Mouse (Mus musculus): ENCODE measurements around the gene Myo16.
A peak's percentile ranks its signal among the peaks of the same experiment; 100 is the strongest.

The Myo16 gene

GRCm38 (mm10) chr8:10175976-10176375 is 22.3 kb downstream of the Myo16 start:
- no peak for DNase-seq (ENCODE audit: low read depth, low spot score)

DNA sequence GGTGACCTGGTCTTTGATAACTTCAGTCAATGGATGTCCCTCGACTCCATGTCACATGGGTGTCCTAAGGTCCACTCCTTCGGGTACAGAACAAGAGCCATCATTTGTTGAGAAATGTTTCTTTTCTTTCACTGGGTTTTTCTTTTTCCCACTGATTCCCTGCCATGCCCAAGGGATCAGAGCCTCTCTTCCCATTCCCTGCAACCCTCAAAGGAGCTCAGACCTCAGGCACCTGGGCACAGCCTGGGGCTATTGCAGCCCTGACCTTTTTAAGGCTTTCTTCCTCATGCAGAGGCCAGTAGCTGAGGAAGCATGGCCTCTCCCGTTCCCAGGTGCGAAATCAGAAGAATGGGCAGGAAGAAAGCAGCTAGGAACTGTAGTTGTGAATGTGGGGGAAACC is 23.4 kb downstream of the Myo16 start:
- no peak for DNase-seq (ENCODE audit: low read depth, low spot score)

- DNase-seq (ENCODE audit: low read depth, low spot score) = no peak
These were observed 25.3 kb downstream of the Myo16 start for GRCm38 (mm10) chr8:10178986-10179385.

GRCm38 (mm10) chr8:10190607-10191006 is 36.9 kb downstream of the Myo16 start:
- no peak for DNase-seq (ENCODE audit: low read depth, low spot score)

GRCm38 (mm10) chr8:10198164-10198563 is 44.5 kb downstream of the Myo16 start:
- DNase-seq (ENCODE audit: low read depth, low spot score) = no peak

GRCm38 (mm10) chr8:10199301-10199700 is 45.6 kb downstream of the Myo16 start:
- DNase-seq (ENCODE audit: low read depth, low spot score) = no peak

DNA sequence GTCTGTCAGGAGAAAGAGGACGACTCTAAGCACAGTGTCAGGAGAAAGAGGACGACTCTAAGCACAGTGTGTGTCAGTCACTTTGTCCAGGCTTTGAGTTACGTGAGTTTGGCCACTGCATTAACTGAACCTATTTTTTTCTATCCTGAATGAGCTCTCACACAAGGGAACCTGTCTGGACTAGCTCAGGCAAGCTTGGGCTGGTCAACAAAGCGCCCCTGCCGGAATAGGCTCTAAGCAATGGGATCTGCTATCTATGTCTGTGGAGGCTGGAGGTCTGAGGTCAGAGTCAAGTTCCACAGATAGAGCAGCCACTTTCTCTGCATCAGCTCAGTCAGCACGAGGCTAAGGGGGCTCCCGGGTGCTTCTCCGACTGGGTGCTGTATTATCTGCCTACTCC is 46.3 kb downstream of the Myo16 start:
- DNase-seq (ENCODE audit: low read depth, low spot score) = no peak

DNA sequence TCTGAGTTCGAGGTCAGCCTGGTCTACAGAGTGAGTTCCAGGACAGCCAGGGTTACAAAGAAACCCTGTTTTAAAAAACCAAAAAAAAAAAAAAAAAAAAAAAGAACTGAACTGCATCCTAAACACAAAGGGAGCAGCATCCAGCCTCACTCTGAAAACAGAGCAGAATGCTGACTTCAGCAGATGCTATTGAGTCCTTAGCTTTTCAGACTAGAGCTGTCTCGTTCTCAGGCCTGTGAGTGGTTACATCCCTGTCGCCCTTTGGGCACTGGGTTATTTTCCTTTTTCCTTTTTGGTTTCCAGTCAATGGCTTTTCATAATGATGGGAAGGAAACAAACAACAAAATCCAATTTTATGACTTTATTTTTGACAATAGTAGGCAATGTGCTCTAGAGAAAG is 61.3 kb downstream of the Myo16 start:
- no peak for DNase-seq (ENCODE audit: low read depth, low spot score)

GRCm38 (mm10) chr8:10219761-10220276 is 66.1 kb downstream of the Myo16 start:
- DNase-seq (ENCODE audit: low read depth, low spot score) = no peak

DNA sequence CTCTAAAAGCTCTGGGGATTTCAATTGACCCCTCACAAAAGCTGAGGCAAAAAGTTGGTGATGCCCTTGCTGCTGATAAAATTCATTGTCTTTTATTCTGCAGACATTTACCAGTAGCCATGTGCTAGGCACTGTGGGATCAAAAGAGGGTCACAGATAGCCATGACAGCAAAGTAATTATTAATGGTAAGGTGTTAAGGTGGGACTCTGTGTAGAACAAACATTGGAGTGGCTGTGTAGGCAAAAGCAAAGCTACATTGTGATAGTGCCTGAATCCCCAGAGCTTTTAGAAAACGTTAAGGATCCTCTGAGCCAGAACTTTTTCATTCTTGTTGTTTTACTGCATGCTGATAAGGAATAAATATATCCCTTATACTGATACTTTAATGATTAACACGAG is 69.1 kb downstream of the Myo16 start:
- DNase-seq (ENCODE audit: low read depth, low spot score) = no peak

- DNase-seq (ENCODE audit: low read depth, low spot score) = no peak
These were observed 70.0 kb downstream of the Myo16 start for GRCm38 (mm10) chr8:10223528-10224194.

- no peak for DNase-seq (ENCODE audit: low read depth, low spot score)
These were observed 70.7 kb downstream of the Myo16 start for GRCm38 (mm10) chr8:10224305-10224971.

DNA sequence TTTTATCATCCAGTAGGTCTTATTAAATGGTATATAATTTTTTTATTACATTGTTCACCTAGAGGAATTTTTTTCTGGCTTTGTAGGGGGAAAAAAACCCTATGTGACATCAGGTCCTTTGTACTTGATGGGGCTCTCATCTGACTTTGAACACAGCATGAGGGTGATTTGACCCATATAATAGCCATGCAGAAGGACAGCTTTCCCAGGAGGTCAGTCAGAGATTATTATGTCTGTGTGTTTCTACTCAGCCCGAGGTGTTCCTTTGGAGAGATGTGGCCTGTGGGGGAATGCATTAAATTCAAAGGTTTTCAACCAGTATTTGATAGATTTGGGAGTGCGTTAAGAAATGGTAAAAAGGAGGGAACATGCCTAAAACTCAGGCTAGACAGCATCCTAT is 71.3 kb downstream of the Myo16 start:
- no peak for DNase-seq (ENCODE audit: low read depth, low spot score)

DNA sequence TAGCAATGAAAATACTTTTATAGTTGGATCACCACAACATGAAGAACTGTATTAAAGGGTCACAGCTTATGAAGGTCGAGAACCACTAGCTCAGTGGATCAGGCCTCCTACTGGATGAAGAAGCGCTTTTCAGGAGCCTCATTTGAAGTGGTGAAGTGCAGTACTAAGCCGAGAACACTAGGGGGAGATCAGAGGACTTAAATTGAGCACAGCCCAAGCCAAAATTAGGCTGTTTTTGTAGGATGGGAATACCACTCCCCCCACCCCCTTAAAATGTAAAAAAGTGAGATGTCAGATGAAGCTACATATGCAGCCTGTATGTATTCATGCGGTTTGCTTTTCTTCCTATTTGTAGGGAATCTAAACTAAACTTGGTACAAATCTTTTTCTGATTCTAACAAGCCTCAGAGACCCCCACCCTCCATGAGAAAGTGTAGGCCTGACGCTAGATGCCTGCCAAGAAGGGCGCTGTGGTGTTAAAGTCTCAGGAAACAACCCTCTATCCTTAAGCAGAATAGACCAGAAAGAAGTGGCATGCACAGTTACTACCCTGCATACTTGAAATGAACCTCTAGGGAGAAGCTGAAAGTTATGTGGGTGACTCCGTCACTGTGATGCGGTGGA is 77.1 kb downstream of the Myo16 start:
- peak; percentile 13 for DNase-seq (ENCODE audit: low read depth, low spot score)

DNA sequence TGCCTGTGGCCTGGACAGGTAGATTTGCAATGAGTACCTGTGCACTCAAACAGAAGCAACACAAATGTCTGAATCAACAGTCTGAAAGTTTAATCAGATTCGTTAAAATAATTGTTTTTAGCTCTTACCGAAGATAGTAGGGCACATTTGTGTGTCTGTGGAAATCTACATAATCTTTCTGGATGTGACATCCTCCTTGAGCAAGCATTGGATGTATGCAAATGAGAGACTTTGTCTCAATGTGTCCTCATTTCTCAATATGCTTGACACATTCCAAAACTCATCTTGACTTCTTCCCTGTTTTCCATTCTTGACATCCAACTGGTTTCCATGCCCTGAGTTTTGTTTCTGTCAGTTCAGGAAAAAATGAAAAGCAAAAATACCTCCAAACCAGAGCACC is 80.8 kb downstream of the Myo16 start:
- DNase-seq (ENCODE audit: low read depth, low spot score) = no peak

GRCm38 (mm10) chr8:10243344-10243743 is 89.6 kb downstream of the Myo16 start:
- no peak for DNase-seq (ENCODE audit: low read depth, low spot score)

GRCm38 (mm10) chr8:10249156-10249555 is 95.4 kb downstream of the Myo16 start:
- DNase-seq (ENCODE audit: low read depth, low spot score) = no peak

DNA sequence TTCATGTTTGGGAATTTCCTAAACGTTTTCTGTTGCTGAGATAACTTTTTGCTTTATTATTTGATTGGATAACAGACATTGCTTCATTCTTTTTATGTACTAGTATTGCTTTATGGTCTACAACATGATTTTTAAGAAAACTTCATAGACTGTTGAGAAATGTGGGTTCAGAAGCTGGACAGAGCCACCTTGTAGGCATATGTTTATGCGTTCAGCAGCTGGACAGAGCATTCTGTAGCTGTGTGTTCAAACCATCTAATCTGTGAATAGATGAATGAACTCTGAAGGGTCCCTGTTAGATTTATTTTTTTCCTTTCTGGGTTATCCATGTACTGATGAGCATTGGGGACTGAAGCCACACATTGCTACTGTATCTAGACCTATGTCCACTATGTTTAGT is 102.0 kb downstream of the Myo16 start:
- DNase-seq (ENCODE audit: low read depth, low spot score) = no peak

DNA sequence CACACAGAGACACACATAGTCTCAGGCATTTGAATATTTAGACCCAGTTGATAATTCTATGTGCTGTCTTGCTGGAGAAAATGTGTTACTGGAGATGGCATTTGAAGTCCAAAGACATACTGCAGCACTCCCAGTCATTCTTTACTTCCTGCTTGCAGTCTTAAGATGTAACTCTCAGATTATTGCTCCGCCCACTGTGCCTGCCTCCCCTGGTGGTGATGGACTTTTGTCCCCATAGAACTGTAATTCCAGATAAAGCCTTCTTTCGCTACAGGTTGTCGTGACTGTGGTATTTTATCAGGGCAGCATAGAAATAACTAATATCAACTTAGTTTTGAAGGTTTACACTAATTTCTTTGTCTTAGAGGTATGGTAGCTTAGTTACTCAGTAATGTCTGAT is 102.9 kb downstream of the Myo16 start:
- DNase-seq (ENCODE audit: low read depth, low spot score) = no peak

DNA sequence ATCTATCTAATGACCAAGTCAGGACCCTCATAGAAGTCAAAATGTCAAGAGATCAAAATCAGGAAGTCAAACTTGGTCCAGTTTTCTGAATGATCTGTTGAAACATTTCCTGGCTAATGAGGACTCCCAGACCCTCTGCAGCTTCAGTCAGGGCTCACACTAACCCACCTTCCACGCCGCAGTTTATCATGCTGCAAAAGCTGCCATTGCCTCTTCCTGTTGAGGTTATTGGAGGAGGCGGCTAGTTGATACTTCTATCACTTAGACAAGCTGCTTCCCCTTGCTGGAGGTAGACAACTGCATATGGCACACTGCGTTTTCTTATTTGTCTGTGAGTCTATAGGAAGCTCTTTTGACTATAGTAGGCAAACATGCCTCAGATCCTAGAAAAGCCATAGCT is 116.4 kb downstream of the Myo16 start:
- no peak for DNase-seq (ENCODE audit: low read depth, low spot score)

GRCm38 (mm10) chr8:10292600-10292999 is 138.9 kb downstream of the Myo16 start:
- no peak for DNase-seq (ENCODE audit: low read depth, low spot score)

GRCm38 (mm10) chr8:10300797-10301196 is 147.1 kb downstream of the Myo16 start:
- peak; percentile 7 for DNase-seq (ENCODE audit: low read depth, low spot score)

GRCm38 (mm10) chr8:10303061-10303460 is 149.3 kb downstream of the Myo16 start:
- no peak for DNase-seq (ENCODE audit: low read depth, low spot score)

All from CD4-positive helper T cell, adult 2 months (primary cell).